Mouse (Mus musculus): ENCODE data around the gene Nipal3. TPM values are rescaled to one million over a fixed set of nuclear protein-coding genes. Genes with fewer than 3 reads are reported as not detected.

Nipal3 gene
- 76.2 TPM for total RNA-seq (2023)

GRCm38 (mm10) chr4:135494521-135495396 lies at the start of gene Nipal3, which contains the start of gene Stpg1:
Gene Nipal3 (minus strand): TSS chr4:135495038.
Gene Stpg1 (plus strand): TSS chr4:135494790.

DNA sequence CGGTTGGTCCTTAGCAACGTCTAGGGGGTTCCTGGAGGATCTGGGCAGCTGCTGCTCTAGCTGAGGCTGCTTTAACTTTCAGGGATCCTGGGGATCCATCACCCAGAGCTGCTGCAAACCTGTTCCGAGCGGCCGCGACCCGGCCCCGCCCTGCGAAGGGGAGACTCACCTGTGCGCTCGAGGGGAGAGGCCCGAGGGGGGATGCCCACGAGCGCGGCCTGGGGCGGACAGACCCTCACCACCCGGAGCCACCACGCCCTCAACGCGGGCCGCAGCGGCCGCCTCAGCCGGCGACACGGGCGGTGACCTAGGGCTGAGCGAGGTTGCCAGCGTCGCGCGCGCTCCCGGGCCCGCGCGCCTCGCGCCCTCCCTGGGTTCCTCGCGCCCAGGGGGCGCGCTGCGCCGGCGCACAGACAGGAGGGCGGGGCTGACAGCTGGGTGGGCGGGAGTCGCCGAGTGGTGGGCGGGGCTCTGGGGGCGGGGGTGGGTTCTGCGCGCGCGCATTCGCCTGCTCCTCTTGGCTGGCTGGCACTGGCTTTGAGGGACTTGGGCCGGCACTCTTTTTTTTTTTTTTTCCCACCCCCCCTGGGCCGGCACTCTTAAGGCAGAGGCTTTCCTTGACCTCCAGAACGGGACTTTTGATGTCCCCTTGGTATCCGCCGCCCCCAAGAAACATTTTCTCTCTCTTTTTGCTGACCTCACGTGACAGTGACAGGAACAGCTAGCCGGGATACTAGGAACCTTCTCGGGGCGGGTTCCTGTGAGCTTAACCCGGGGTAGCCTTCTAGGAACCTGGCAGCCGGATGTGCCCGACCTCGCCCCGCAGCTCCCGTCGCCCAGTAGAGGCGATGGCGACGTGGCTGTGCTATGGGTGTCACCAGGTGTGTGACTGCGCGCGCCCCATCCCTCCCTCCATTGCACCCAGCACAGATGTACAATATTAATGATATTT lies 61.1 kb downstream of the Nipal3 start, which contains the start of gene Rcan3:
Gene Rcan3 (minus strand): TSS at position 411 of the 952 bp plus-strand sequence.

DNA sequence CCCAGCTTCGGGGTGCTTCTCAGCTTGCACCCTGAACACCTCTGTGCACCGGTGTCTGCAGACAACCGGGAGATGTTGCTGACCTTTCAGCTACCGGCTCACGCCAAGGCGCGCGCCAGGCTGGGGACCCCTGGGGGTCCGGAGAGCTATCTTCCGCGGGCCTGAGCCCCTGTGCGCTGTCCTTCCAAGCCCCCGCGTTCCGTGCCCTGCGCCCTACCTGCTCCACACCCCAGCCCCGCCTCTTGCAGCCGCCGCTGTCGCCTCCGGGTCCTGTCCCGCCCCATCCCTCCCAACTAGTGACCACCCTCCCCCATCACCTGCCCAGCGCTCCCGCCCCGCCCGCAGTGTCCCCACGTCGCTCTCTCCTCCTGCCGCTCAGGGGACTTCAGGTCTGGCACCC lies 96.8 kb downstream of the Nipal3 start, which contains the start of gene Ncmap:
Gene Ncmap (minus strand): TSS at position 237 of the 400 bp plus-strand sequence.

Other genes with a start within 250 kb of the Nipal3 start
- gene Clic4, start 222.2 kb downstream of the Nipal3 start, total RNA-seq (2023) = 11.4 TPM
- 280 TPM for gene Srrm1, start 141.7 kb downstream of the Nipal3 start, total RNA-seq (2023)
- gene Ncmap, start 96.8 kb downstream of the Nipal3 start, total RNA-seq (2023) = 0.55 TPM
- 15.7 TPM for gene Rcan3, start 61.2 kb downstream of the Nipal3 start, total RNA-seq (2023)
- gene Stpg1, start 248 bp downstream of the Nipal3 start, total RNA-seq (2023) = not detected
- not detected for gene Grhl3, start 78.6 kb upstream of the Nipal3 start, total RNA-seq (2023)
- gene Ifnlr1, start 191.2 kb upstream of the Nipal3 start, total RNA-seq (2023) = not detected
- gene Il22ra1, start 233.1 kb upstream of the Nipal3 start, total RNA-seq (2023) = not detected

Measured in CD8-positive naive resting alpha-beta T cell, adult 57 days (primary cell).